Mouse (Mus musculus) lung, embryonic 15.5 days (tissue): Measurements from ENCODE around the gene Sik3. TPM values are rescaled to one million over a fixed set of nuclear protein-coding genes. Genes with fewer than 3 reads are reported as not detected.
A peak's percentile ranks its signal among the peaks of the same experiment; 100 is the strongest.
"Not testable (repeated sequence)": the region's sequence is repeated elsewhere in the genome, so short reads cannot be mapped to it uniquely, and the experiment has no call there.

Experiments
- ATAC-seq: fragments of 200-750 bp; cut with Nextera tagmentation; 2 replicates; pipeline ENCODE4 v1.8.0; 2017; ENCODE audit warnings: moderate number of reproducible peaks, borderline replicate concordance; ENCODE audit not compliant: low FRiP score, low TSS enrichment; ENCODE audit errors: extremely low read depth
- H3K27ac ChIP-seq: fragments of 300-500 bp; sonication (generic); 2 replicates; pipeline ENCODE4 v1.5.1; 2015; ENCODE audit warnings: moderate library complexity, mild to moderate bottlenecking, inconsistent platforms
- H3K27me3 ChIP-seq: fragments of 300-500 bp; sonication (generic); 2 replicates; pipeline ENCODE4 v1.6.1; 2015; ENCODE audit warnings: inconsistent platforms
- H3K36me3 ChIP-seq: fragments of 300-500 bp; sonication (generic); 2 replicates; pipeline ENCODE4 v1.6.1; 2015; ENCODE audit warnings: inconsistent platforms
- H3K4me1 ChIP-seq: fragments of 300-500 bp; sonication (generic); 2 replicates; pipeline ENCODE4 v1.6.1; 2015; ENCODE audit warnings: inconsistent platforms
- H3K4me2 ChIP-seq: fragments of 300-500 bp; sonication (generic); 2 replicates; pipeline ENCODE4 v1.6.1; 2015; ENCODE audit warnings: inconsistent platforms, mild to moderate bottlenecking, moderate library complexity
- H3K4me3 ChIP-seq: fragments of 300-500 bp; sonication (generic); 2 replicates; pipeline ENCODE4 v1.5.1; 2015; ENCODE audit warnings: mild to moderate bottlenecking, inconsistent platforms
- H3K9ac ChIP-seq: fragments of 300-500 bp; sonication (generic); 2 replicates; pipeline ENCODE4 v1.6.1; 2015; ENCODE audit warnings: inconsistent platforms
- H3K9me3 ChIP-seq: fragments of 300-500 bp; sonication (generic); 2 replicates; pipeline ENCODE4 v1.6.1; 2016; ENCODE audit warnings: inconsistent platforms
- WGBS: fragments of 180-500 bp; shearing (Covaris S2); methylation state at CpG from one replicate; pipeline ENCODE4 v1.1.7; 2015; 5-methylcytosine and 5-hydroxymethylcytosine counted together
- polyA plus RNA-seq: library from polyadenylated mRNA; unstranded; fragments of >200 nt; fragmentation: Nextera tagmentation; extraction: Ambion mirVana; gene quantifications from 2 replicates; pipeline ENCODE4 v1.2.1, GENCODE M21; 2015

The Sik3 gene
- polyA plus RNA-seq, 1 experiment from 2014 or later: 12.8 TPM

DNA sequence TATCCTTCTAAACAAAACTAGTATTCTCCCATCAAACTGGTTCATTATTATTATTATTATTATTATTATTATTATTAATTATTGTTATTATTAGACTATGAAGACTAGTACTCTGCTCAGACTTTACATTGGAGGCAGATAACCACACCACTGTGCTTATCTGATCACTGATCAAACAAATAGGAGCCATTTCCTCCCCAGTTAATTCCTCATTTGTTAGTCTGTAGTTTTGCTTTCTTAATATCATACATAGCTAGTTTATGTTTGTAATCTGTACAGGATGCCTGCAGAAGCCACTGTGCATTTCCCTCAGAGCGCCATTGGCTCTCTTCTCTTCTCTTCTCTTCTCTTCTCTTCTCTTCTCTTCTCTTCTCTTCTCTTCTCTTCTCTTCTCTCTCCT is 129.9 kb downstream of the Sik3 start:
- Histone ChIP-seq H3K9me3 (no peaks in the 10 kb centered on the region), H3K9ac (no peak overlapping the region), H3K36me3 (no peaks in the 10 kb centered on the region), H3K27me3 (no peaks in the 10 kb centered on the region), H3K4me2 (no peak overlapping the region), H3K4me1 (peaks cover 18% of the 10 kb centered on the region), H3K27ac (no peak overlapping the region), H3K4me3 (no peak overlapping the region)
- ATAC-seq: no peak
- 85% methylated on average over 1 of the region's 1 CpGs for WGBS

DNA sequence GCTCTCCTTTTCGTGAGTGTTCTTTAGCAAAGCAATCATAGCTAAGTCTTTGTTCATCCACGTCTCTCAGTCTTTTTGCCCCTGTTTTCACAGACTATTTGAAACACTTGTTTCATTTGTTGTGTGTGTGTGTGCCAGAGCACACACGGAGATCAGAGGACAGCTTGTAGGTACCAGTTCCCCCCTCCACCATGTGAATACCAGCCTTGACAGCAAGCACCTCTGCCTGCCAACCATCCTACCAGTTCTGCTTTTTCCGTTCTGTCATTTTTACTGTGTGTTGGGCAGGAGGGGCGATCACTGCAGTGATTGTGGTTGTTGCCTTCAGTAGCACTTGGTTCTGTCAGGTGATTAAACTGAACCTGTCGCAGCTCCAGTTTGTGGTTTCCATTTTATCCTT is 132.4 kb downstream of the Sik3 start:
- Histone ChIP-seq H3K4me3 (no peak overlapping the region), H3K36me3 (no peaks in the 10 kb centered on the region), H3K27me3 (no peaks in the 10 kb centered on the region), H3K9me3 (no peaks in the 10 kb centered on the region), H3K9ac (no peak overlapping the region), H3K4me1 (peaks cover 11% of the 10 kb centered on the region), H3K27ac (no peak overlapping the region), H3K4me2 (no peak overlapping the region)
- no peak for ATAC-seq
- WGBS: 77% methylated on average over 6 of the region's 6 CpGs

DNA sequence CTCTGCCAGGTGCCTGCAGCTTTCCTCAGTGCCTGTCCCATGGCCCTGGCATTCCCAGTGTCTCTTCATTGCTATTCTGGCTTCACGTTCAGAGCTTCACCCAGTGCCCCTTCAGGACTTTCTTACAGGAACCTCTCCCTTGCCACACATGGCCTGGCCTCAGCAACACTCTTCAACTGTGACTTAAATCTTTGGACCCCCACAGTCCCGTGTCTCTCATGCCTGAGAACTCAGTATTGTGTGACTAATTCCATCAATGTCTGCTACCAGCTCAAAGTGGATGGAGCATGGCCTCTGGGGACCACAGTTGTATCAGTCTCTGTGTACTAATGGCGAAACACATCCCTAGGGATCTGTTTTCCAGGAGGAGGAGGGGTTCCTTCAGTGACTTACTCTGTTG is 133.8 kb downstream of the Sik3 start:
- Histone ChIP-seq H3K9ac (no peak overlapping the region), H3K4me1 (peaks cover 18% of the 10 kb centered on the region), H3K36me3 (no peaks in the 10 kb centered on the region), H3K27me3 (no peaks in the 10 kb centered on the region), H3K4me3 (no peak overlapping the region), H3K27ac (no peak overlapping the region), H3K4me2 (no peak overlapping the region), H3K9me3 (no peaks in the 10 kb centered on the region)
- ATAC-seq: no peak
- 69% methylated on average over 3 of the region's 3 CpGs for WGBS

DNA sequence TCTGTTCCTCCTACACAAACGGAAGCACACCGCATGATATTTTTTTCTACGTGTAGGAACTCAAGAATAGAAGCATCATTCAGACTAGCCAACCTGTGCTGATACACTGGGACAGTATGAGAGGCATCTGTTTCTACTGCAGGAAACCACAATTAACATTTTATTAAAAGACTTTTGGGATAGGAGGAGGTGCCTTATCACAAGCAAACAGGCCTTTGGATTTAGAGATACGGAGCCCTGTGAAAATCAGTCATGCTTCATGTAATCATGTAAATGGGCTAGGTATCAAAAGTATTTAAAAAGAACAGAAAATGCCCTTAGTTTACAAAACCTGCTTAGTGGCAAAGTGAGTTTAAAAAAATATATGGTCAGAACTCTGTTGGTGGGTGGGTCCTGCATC is 136.1 kb downstream of the Sik3 start:
- Histone ChIP-seq H3K4me2 (no peak overlapping the region), H3K9me3 (no peaks in the 10 kb centered on the region), H3K9ac (no peak overlapping the region), H3K4me1 (peaks cover 29% of the 10 kb centered on the region), H3K36me3 (no peaks in the 10 kb centered on the region), H3K27ac (no peak overlapping the region), H3K4me3 (no peak overlapping the region), H3K27me3 (no peaks in the 10 kb centered on the region)
- ATAC-seq: no peak
- 88% methylated on average over 4 of the region's 4 CpGs for WGBS

DNA sequence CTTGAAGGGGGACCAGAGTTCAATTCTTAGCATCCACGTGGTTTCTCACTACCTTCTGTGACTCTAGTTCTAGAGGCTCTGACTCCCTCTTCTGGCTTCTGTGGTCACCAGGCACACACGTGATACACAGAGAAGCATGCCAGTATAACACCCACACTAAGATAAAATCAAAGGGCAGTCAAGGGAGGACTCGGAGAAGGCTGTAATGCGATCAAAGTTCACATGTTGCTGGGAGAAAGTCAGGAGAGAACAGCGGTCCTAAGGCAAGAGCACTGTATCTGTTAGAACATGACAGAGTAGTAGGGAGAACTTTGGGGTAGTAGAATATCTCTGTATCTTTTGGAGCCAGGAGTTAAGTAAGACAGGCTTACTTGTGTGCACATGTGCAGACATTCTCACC is 136.8 kb downstream of the Sik3 start:
- peak overlapping the region; percentile 71 for H3K27ac ChIP-seq
- H3K9ac ChIP-seq: no peak overlapping the region
- no peaks in the 10 kb centered on the region for H3K27me3 ChIP-seq
- ATAC-seq: no peak
- no peaks in the 10 kb centered on the region for H3K36me3 ChIP-seq
- H3K9me3 ChIP-seq: no peaks in the 10 kb centered on the region
- WGBS: 72% methylated on average over 5 of the region's 5 CpGs
- peaks cover 30% of the 10 kb centered on the region for H3K4me1 ChIP-seq
- H3K4me2 ChIP-seq: no peak overlapping the region
- no peak overlapping the region for H3K4me3 ChIP-seq

DNA sequence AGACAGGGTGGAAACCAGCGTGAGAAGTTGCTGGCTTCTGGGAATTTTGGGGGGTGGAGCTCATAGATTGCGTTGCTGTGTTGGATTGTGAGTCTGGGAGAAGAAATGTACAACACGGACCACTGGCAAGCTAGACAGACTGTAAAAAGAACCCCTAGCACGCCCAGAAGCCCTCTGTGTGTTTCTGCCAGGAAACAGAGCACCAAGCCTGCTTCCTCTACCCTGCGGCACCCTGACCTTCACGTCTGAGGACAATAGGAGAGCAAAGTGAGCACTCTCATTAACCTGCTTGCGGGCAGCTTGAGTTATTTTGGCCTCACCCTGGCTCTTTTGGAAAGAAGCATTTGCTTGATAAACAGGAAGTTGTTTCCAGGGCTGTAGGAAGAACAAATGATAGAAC is 137.5 kb downstream of the Sik3 start:
- no peak for ATAC-seq
- H3K4me2 ChIP-seq: no peak overlapping the region; the same call in 1 of the 2 replicates

DNA sequence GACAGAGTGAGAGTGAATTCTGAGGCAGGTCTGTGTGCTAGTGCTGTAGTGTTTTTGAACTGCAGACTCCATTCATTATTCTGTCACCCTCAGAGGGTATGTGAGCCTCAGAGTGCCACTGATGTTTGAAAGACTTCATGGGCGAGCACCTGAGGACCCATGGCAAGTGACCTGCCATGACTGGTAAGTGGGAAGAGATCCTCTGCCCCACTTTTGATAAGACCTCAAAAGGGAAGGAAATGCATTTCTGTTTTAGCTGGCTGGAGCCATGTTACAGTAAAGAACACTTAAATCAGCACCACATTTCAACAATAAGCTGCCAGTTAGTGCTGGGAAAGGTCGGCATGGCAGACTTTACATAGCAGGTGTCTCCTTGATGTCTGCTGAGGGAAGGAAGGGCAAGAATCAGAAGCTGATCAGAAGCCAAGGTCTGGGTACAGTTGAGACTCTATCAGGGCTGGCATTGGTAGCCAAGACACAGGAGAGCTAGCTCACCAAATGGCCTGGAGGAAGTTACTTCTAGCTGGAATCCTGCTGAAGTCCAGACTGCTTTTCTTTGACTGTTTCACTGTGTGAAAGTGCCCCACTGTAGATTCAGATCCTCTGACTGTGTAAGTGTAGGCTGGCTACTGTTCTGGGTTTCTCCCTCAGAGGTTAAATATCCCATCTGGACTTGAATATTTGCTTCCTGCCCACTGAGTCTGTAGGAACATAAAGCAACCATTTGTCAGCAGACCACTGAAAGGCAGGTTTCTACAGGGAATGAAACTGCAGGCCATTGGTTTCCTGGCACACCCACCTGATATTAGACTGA is 138.5 kb downstream of the Sik3 start:
- H3K27me3 ChIP-seq: no peaks in the 10 kb centered on the region
- H3K9me3 ChIP-seq: no peaks in the 10 kb centered on the region
- no peak overlapping the region for H3K9ac ChIP-seq
- H3K4me3 ChIP-seq: no peak overlapping the region
- H3K4me1 ChIP-seq: peaks cover 40% of the 10 kb centered on the region
- 53% methylated on average over 2 of the region's 2 CpGs for WGBS
- no peak overlapping the region for H3K4me2 ChIP-seq
- H3K36me3 ChIP-seq: no peaks in the 10 kb centered on the region
- ATAC-seq: no peak
- peak overlapping the region; percentile 71 for H3K27ac ChIP-seq

More for the DNA sequence above, 137.5 kb downstream of the Sik3 start:
- no peak overlapping the region for H3K9ac ChIP-seq
- WGBS: 64% methylated on average over 7 of the region's 7 CpGs
- H3K36me3 ChIP-seq: no peaks in the 10 kb centered on the region
- no peaks in the 10 kb centered on the region for H3K9me3 ChIP-seq
- peaks cover 37% of the 10 kb centered on the region for H3K4me1 ChIP-seq
- no peaks in the 10 kb centered on the region for H3K27me3 ChIP-seq
- peak overlapping the region; percentile 71 for H3K27ac ChIP-seq
- no peak overlapping the region for H3K4me3 ChIP-seq

DNA sequence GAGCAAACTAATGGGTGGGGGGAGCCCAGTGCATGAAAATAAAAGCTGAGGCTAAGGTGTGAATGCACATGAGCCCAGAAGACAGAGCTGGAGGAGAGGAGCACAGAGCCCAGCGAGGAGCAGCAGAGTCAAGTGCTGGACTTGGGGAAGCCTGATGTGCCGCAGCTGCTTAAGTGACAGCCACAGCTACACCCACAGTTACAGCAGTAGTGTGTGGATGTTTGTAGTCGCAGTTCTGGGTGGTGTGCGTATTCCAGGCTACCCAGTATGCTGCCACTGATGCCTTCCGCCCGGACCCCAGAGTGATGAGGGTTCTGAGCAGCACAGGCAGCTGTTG is 139.1 kb downstream of the Sik3 start:
- Histone ChIP-seq H3K4me2 (no peak overlapping the region), H3K27me3 (no peaks in the 10 kb centered on the region), H3K36me3 (no peaks in the 10 kb centered on the region), H3K27ac (no peak overlapping the region), H3K9me3 (no peaks in the 10 kb centered on the region), H3K4me1 (peaks cover 40% of the 10 kb centered on the region), H3K9ac (no peak overlapping the region), H3K4me3 (no peak overlapping the region)
- 58% methylated on average over 6 of the region's 6 CpGs for WGBS
- ATAC-seq: peak; percentile 62; the same call in 1 of the 2 replicates

DNA sequence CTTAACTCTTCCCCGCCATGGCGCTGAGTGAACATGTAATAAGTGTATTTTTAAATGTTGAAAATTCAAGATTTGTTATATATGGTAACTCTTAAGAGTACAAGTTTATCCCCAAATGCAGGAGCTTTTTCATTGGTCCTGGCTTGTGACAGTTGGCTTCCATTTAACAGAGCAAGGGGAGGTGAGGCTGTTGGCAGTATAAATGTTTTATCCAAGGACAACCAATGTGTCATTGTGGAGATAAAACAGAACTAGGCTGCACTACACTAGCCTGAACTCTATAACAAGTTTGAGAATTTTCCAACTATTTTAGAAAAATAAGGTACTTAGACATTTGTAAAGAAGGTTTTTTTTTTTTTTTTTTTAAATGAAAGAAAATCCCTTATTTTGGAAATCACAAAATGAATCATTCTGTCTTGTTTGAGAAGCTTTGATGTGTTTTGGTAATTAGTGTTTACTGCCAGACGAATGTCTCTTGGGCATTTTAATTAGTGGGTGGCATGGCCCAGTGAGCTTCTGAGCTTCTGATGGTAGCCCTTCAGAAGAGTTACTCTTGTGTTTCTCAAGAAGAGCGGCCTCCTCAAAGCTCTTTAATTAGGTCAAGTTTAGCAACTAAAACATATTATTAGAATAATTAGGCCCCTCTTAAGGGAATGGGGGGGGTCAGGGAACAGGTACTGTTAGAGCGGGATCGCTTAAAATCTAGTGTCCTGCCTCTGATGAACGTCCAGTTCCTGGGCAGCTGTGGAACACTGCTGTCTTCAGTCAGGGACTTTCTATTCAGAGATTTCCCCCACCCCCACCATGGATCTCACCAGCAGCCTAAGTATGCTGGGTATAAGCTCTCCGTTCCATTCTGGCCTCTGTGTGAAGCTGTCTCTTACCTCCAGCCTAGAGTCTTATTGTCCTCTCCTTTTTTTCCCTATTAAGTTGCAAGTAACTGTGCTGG is 139.7 kb downstream of the Sik3 start:
- Histone ChIP-seq H3K9ac (no peak overlapping the region), H3K4me2 (no peak overlapping the region), H3K36me3 (no peaks in the 10 kb centered on the region), H3K27me3 (no peaks in the 10 kb centered on the region), H3K4me1 (peaks cover 40% of the 10 kb centered on the region), H3K4me3 (no peak overlapping the region), H3K27ac (no peak overlapping the region), H3K9me3 (no peaks in the 10 kb centered on the region)
- ATAC-seq: no peak
- WGBS: 82% methylated on average over 8 of the region's 8 CpGs

DNA sequence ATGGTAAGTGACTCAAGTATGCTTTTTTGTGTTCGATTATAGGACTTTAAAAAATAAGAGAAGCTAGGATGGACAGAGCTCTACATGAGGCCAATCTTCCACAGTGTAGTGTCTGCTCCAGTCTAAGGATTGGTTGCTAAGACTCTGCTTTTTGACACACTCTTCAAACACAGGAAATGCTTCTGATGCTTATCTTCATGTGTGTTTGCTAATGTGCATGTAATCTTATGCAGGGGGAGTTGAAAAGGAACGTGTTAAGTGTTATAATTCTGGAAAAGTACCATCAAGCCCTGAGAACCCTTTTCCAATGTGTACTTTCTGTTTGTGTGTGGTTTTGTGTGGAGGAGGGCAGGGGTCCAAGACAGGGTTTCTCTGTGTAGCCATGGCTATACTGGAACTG is 141.8 kb downstream of the Sik3 start:
- Histone ChIP-seq H3K27ac (no peak overlapping the region), H3K4me1 (peaks cover 53% of the 10 kb centered on the region), H3K9ac (no peak overlapping the region), H3K4me2 (no peak overlapping the region), H3K9me3 (no peaks in the 10 kb centered on the region), H3K36me3 (no peaks in the 10 kb centered on the region), H3K4me3 (no peak overlapping the region), H3K27me3 (no peaks in the 10 kb centered on the region)
- WGBS: 40% methylated on average over 2 of the region's 2 CpGs
- ATAC-seq: no peak

DNA sequence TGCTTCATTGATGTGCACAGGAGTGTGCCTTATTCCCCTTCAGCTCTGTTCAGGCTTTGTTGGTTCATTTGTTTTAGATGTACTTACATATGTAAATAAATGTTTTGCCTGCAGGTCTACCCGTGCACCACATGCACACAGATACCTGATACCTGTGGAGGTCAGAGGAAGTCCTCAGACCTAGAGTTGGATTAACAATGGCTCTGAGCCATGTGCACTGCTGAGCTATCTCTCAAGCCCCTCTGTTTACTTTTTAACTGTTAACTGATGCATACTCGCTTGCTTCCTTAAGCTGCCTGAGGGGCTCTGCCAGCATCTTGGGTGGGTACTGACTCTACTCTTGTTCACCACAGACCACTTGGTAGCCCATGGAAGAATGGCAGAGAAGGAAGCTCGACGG is 142.4 kb downstream of the Sik3 start:
- WGBS: 49% methylated on average over 4 of the region's 4 CpGs
- H3K4me2 ChIP-seq: no peak overlapping the region
- no peak; the same call in 1 of the 2 replicates for ATAC-seq
- H3K27ac ChIP-seq: no peak overlapping the region
- H3K36me3 ChIP-seq: no peaks in the 10 kb centered on the region
- H3K4me1 ChIP-seq: peaks cover 49% of the 10 kb centered on the region
- no peak overlapping the region for H3K9ac ChIP-seq
- no peaks in the 10 kb centered on the region for H3K9me3 ChIP-seq
- H3K27me3 ChIP-seq: no peaks in the 10 kb centered on the region
- no peak overlapping the region for H3K4me3 ChIP-seq

DNA sequence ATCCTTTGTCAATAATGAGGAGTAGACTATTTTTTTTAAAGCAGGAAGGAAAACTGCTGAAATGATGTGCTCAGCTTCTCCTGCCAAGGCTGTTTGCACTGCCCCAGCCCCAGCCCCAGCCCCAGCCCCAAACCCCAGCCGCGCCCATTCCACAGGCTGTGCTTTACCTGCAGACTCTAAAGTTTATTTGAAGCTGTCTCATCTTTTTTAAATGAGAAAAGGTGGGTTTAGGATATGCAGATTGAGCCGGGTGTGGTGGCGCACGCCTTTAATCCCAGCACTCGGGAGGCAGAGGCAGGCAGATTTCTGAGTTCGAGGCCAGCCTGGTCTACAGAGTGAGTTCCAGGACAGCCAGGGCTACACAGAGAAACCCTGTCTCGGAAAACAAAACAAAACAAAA is 143.2 kb downstream of the Sik3 start:
- H3K9ac ChIP-seq, H3K36me3 ChIP-seq, H3K9me3 ChIP-seq, ATAC-seq, H3K4me2 ChIP-seq, H3K4me3 ChIP-seq, H3K27me3 ChIP-seq, H3K27ac ChIP-seq: not testable (repeated sequence)
- 92% methylated on average over 8 of the region's 8 CpGs for WGBS
- peaks cover 41% of the 10 kb centered on the region for H3K4me1 ChIP-seq
